Mouse (Mus musculus): ENCODE measurements around the gene Six1.

Six1 gene

GRCm38 (mm10) chr12:73032665-73033064 is 21.0 kb downstream of the Six1 start:
- no peak for DNase-seq

GRCm38 (mm10) chr12:73031315-73031714 is 22.4 kb downstream of the Six1 start:
- DNase-seq: no peak

DNA sequence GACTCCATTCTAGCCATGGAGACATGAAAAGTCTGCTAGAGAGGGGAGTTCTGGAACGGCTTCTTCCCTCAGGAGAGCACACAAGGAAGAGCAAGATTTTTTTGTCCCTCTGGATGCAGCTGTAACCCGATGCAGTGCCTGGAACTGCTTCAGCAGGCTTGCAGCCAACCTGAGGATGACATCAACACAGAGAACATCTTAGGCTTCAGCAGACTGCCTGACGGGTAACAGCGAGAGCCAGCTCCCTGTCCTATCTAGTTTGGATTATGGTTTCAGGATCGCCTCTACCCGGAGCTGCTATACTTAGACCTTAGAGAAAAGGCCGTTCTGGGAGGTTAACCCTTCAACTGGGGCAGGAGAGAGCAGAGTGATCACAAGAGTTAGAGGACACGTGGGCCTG is 28.2 kb downstream of the Six1 start:
- DNase-seq: no peak

DNA sequence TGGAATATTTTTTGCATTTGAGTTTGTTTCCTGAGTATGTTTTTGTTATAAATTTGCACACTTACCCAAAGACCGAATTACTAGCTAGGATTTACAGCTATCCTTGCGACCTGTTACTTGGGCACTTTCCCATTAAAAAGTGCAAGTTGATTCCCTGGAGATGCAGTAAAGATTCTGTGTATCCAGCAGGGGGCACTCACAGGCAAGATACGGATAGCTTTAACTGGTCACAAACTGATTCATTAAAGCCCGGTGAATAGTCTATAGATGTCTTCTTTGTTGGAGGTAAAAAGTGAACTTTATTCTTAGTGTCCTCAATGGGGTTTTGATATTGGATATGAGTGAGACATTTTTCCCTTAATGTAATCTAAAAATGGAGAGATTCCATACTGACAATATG is 32.7 kb downstream of the Six1 start:
- peak; percentile 73 for DNase-seq

DNA sequence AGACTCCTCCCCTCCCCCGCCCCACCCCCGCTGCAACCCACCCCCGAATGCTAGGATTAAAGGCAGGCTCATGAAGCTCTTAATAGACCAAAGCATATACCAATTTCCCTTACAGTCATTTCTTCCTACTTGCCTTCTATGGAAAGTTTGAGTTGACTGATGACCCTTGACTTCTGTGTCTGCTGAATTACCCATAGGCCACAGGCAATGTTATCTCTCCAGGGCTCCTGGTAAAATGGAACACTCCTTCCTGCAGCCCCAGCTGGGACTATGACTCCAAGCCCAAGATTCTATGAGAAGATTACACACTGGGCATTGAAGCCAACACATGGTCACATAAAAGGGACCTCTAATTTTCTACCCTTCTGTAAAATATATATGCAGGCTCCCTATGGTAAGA is 33.3 kb downstream of the Six1 start:
- no peak for DNase-seq

DNA sequence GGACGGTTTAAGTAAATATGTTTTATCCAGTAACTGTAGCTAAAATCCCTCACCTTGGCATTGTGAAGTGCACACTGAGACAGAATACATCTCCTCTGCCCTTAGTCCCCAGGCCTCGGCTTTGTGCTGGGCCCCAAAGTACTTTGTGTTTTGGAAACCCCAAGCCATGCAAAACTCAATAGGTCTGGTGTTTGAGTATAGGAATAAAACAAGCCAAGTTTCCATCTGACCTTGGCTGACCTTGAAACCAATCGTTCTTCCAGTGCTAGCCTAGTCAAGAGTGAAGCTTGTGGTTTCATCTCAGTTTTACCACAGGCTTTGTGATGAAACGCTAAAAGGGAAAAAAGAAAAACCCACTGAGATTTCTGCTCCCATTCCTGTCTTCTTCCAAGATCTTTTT is 34.8 kb downstream of the Six1 start:
- no peak for DNase-seq

- DNase-seq: no peak
Observed at GRCm38 (mm10) chr12:73016171-73016570, 37.5 kb downstream of the Six1 start.

DNA sequence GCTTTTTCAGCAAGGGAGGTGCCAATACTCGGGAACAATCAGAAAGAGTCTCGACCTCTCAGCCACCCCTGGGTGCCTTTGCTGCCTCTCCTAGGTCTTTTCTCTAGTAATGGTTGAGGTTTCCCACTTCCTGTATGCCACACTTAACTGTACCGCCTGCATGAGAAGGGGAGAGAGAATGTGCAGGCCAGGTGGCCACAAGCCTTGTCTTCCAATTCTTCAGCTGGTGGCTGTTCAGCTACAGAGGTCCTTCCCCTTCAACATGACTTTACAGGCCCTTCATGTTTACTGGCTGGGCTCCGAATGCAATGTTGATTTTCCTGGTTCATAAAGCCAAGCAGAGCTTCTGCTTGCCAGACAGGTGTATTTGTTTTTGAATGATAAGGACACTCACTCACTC is 39.4 kb downstream of the Six1 start:
- DNase-seq: no peak

- DNase-seq: no peak
Observed at GRCm38 (mm10) chr12:73012824-73013223, 40.9 kb downstream of the Six1 start.

- DNase-seq: no peak
Observed at GRCm38 (mm10) chr12:73012136-73012785, 41.4 kb downstream of the Six1 start.

- peak; percentile 14 for DNase-seq
Observed at GRCm38 (mm10) chr12:73002903-73003302, 50.8 kb downstream of the Six1 start.

DNA sequence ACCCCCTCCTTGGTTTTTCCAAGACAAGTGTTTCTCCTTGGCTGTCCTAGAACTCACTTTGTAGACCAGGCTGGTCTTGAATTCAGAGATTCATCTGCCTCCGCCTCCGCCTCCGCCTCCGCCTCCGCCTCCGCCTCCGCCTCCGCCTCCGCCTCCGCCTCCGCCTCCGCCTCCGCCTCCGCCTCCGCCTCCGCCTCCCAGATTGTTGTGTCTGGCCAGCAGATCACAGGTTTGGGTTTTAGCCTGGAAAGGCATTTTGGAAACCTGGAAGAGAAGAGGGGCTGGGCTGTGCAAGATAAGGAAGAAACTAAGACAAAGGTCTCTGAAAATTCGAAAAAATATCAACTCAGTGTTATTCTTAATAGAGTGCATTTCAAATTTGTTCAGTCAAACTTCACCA is 51.4 kb downstream of the Six1 start:
- peak; percentile 77 for DNase-seq

DNA sequence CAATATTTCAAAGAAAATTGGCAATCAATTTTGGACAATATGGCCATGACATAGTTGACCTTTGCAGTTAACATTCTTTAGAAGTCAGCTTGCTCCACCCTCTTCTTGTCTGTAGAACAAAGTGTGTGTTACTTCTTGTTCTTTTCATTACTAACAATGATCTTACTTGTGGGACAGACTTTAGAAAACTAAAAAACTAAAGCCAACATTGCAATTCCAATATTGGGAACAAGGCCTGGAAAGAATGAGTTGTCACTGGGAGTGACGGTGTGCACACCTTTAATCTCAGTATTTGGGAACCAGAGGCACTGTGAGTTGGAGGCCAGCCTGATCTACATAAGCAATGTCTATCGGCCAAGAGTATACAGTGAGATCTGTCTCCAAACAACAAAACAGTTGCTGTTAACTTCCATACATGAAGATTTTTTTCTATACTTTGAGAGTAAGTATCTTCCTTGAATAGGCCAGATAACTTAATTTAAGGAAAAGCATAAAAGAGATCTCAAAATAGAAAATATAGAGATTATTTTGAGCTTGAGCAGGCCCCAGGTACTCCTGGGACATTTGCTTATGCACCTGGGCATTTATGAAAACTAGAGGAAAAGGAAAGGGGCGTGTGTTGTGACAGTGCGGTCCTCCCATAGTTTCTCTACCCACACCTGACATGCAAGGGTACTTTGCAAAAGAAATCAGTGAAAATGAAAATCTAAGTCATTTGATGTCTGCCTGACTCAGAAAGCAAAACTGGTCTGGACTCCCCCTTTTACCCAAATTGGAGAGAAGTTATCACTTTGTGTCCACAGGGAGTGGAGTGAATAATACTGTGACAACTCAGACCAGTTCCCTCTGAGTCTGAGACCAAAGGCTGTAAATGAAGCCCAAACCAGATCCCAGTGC is 55.3 kb downstream of the Six1 start:
- DNase-seq: no peak

DNA sequence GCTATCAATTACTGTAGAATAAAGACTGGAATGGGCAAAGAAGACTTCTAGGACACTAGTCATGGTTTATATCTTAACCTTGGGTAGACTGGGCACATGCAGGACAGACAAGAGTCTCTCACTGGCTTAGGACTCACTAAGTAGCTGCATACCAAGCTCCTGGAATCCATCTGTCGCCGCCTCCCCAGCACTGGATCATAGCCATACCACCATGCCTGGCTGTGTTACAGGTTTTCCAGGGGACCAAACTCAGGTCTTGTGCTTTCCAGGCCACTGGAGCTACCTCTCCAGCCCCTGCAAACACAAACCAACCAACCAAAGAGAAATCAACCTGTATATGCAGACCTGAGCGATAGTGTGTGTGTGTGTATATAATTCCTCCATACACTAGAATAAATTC is 57.0 kb downstream of the Six1 start:
- no peak for DNase-seq

All from kidney, adult 18-20 months (tissue).